Mouse (Mus musculus) B cell, adult 2 months (primary cell): ENCODE results near the gene Tppp2.
"Not testable (repeated sequence)": the region's sequence is repeated elsewhere in the genome, so short reads cannot be mapped to it uniquely, and the experiment has no call there.

Experiments used
- DNase-seq, 2 experiments: peaks; one replicate each; pipeline ENCODE4 v3.0.0; 2022

Tppp2 gene

GRCm38 (mm10) chr14:51912391-51913061 lies 5.7 kb upstream of the Tppp2 start:
- peak in 1 of 2 experiments; percentile 3 for DNase-seq

- peak; percentile 49 to 55 for DNase-seq
Measured at GRCm38 (mm10) chr14:51913062-51913959, 4.9 kb upstream of the Tppp2 start.

DNA sequence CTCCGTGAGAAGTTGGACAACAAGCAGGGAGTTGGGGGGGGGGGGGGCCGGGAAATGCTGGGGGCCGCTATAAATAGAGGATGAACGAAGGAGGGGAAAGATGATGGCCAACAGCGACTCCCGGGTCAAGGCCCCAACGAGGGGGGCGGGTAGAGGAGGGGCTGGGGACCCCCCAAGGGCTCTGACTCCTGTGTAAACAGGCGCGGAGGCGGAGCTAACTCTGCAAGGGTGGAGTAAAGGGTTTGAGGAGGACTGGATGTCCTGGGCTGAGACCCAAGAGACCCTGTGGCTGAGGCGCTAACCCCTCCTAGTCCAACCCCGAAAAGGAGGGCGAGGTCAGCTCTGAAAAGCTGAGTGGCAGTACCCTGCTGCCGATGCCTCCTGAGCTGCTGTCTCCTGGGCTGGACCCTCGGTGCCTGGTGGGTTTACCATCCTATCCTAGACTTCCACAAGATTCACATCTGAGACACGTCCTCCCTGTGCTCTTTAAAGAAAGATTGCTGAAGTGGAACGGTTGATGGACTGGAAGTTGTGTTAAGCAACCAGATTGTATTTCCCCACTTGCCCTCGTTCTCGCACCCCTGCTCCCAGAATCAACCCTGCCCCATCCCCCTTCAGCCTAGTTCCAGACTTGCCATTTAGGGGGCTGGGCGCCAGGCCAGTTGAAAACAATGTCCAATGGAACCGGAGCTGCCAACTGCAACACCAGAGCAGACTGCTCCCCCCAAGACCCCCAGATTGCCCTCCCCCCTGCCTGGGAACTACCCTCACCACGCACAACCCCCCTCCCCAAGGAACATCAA lies 4.1 kb upstream of the Tppp2 start, which contains the start of gene Ndrg2:
Ndrg2 (minus strand) TSS at position 199 of the 803 bp plus-strand sequence.
- peak in 1 of 2 experiments; percentile 2 for DNase-seq

DNA sequence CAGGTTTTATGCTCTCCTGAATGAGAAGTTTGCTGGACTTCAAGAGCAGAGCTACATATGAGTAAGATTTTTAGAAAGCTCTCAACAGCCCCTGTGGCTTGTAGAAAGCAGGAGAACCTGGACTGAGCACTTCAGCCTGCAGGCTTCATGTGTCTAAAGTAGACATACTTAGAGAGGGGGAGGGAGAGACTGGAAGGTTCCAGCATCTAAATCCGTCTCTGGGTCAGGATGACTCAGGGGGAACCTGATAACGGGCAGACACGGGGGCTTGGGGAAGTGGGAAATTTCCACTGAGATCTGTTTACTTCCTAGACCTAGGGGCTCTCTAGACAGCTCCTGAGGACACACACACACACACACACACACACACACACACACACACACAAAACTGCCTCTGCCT lies 3.2 kb upstream of the Tppp2 start:
- no peak for DNase-seq

DNA sequence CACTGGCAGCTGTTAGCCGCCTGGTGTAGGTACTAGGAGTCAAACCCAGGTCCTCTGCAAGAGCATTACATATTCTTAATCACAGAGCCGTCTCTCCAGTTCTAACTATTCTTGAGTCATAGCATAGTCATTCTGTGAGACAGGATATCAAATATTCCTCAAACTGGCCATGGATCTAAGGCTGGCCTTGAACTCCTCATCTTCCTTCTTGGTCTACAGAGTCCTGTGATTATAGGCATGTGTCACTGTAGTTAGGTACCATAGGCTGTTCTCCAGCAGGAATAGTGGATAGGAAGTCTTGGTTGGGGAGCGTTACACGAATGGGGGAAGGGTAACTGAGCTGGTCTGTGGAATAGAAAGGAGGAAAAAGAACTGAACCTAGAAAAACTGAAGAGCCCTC lies 1.7 kb upstream of the Tppp2 start:
- no peak for DNase-seq

- no peak for DNase-seq
Measured at GRCm38 (mm10) chr14:51918966-51919365, 741 bp downstream of the Tppp2 start.

- no peak for DNase-seq
Measured at GRCm38 (mm10) chr14:51921759-51922570, 3.7 kb downstream of the Tppp2 start.

DNA sequence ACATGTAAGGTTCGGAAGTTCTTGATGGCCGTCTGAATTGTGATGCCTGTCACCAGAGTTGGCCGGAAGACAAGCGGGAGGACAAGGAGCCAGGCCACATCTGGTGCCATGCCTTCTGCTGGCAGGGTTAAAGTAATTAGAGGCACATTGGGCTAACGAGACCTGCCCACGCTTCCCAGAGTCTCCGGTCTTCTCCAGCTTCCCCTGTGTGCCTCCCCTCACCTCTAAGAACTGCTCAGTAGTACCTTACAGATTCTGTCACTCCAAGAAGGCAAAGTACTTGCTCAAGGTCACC lies 4.3 kb downstream of the Tppp2 start, which contains the start of gene Rnase13:
Rnase13 (minus strand) TSS at position 203 of the 295 bp plus-strand sequence.
- no peak for DNase-seq

DNA sequence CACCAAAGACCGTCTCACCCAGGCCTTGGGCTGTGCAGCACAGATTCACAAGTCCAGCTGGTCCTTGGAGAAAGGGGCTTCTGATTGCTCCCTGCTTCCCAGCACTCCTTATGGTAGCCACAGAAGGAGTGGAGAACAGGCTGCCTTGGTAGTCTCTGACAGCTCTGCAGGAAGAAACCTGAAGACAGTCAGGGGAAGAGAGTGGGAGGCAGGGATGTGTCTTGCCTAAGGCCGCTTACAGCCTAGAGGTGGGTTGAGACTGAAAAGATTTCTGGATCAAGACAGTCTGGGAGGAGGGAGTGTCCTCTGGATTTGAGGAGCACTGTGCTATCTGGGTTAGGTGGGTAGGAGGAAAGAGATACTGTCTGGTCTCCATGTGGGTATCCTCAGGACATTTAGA lies 4.7 kb downstream of the Tppp2 start:
- no peak for DNase-seq

GRCm38 (mm10) chr14:51923492-51923891 lies 5.3 kb downstream of the Tppp2 start:
- no peak for DNase-seq

- not testable (repeated sequence) for DNase-seq
Measured at GRCm38 (mm10) chr14:51926930-51927329, 8.7 kb downstream of the Tppp2 start.

- no peak for DNase-seq
Measured at GRCm38 (mm10) chr14:51929309-51929943, 11.2 kb downstream of the Tppp2 start.

- DNase-seq, result no peak
Measured at GRCm38 (mm10) chr14:51929968-51930367, 11.7 kb downstream of the Tppp2 start.

DNA sequence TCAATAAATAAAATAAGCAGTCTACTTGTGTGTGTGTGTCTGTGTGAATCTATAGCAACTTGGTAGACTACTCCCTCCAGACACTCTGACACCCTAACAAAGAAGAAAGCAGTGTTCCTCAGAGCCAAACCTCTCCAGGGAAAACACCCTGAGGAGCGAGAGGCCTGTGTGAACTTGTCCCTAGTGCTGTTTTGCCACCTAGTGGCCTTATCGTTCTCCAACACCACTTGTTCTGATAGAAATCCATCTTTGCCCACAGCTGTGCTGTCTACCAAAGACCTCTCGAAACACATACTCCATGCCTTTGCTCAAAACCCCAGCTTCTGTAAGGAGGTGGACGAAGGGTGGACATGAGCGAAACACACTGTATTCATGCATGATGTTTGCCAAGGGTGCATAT lies 12.6 kb downstream of the Tppp2 start:
- no peak for DNase-seq

DNA sequence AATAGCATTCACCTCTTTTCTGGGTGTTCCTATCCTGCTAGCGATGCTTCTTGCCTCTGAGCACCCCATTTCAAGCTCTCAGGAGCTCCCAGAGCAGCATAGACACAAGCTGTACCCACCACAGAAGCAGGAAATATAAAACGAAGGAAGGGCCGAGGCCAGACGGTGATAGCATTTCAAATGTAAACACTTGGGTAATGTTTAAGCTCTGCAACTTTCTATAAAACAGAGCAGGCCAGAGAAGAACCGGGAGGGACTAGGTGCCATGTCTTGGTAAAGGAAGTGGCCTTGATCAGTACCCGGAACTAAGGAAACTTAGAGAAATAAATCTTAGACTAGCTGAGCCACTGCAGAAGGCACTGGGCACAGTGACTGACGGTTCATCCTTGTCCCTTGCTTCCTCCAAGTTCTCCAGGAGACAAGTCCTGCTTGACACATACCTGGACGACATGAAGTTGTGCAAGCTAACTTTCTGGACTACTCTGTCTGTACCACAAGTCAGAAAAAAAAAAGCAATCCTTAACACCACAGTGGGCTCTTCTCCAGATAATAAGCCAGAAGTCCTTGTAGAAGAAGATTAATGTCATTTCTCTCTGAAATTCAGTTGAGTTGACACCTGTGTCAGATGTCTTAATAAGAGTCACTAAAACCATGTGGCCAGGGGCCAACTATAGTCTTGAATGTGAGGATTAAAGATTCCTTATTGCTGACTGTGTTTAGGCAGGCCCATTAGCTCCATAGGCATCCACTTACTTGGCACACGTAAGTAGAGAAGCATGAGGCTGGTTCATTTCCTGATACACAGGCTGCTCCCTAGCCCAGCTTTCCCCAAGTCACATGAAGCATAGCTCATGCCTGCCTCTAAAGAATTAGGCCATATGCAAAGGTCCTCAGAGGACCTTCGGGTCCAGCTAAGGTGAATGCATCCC lies 14.1 kb downstream of the Tppp2 start:
- no peak for DNase-seq

GRCm38 (mm10) chr14:51939005-51939404 lies 20.8 kb downstream of the Tppp2 start:
- no peak for DNase-seq

- no peak for DNase-seq
Measured at GRCm38 (mm10) chr14:51940944-51941560, 22.8 kb downstream of the Tppp2 start.

GRCm38 (mm10) chr14:51941577-51941976 lies 23.4 kb downstream of the Tppp2 start:
- no peak for DNase-seq

DNA sequence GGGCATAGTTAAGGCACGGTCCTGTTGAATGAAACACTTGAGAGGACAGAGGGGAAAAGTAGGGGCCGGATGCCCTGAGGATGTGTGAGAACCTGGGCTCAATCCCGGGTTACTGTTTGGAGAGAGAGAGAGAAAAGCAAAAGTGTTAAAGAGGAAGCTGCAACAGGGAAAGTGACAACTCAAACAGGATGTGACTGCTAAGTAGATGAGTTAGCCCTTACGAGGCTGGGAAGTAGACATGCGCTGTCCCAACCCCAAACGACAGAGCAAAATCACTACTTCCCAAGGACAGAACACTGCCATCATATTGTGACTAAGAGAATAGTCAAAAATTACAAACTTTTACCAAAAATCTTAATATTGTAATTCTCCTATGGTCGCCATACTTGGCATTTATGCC lies 24.0 kb downstream of the Tppp2 start:
- no peak for DNase-seq

GRCm38 (mm10) chr14:51943336-51943735 lies 25.1 kb downstream of the Tppp2 start:
- DNase-seq, result no peak
